Mouse (Mus musculus) midbrain, embryonic 16.5 days (tissue): ENCODE data around the gene Mab21l2. TPM values are rescaled to one million over a fixed set of nuclear protein-coding genes. Genes with fewer than 3 reads are reported as not detected.

Experiments
- ATAC-seq: fragments of 200-750 bp; cut with Nextera tagmentation; 2 replicates; pipeline ENCODE4 v1.8.0; 2017; ENCODE audit warnings: moderate TSS enrichment
- H3K27ac ChIP-seq: fragments of 300-500 bp; sonication (generic); 2 replicates; pipeline ENCODE4 v1.5.1; 2014; ENCODE audit warnings: mild to moderate bottlenecking, low read length, mixed read lengths
- H3K27me3 ChIP-seq: fragments of 300-500 bp; sonication (generic); 2 replicates; pipeline ENCODE4 v1.6.1; 2014; ENCODE audit warnings: low read depth, low read length, mixed read lengths; ENCODE audit not compliant: control insufficient read depth, insufficient read depth
- H3K36me3 ChIP-seq: fragments of 300-500 bp; sonication (generic); 2 replicates; pipeline ENCODE4 v1.6.1; 2014; ENCODE audit warnings: mild to moderate bottlenecking, low read length, moderate library complexity, mixed read lengths; ENCODE audit not compliant: control insufficient read depth, insufficient read depth
- H3K4me1 ChIP-seq: fragments of 300-500 bp; sonication (generic); 2 replicates; pipeline ENCODE4 v1.6.1; 2014; ENCODE audit warnings: mild to moderate bottlenecking, low read length, mixed read lengths; ENCODE audit not compliant: control insufficient read depth, insufficient read depth
- H3K4me2 ChIP-seq: fragments of 300-500 bp; sonication (generic); 2 replicates; pipeline ENCODE4 v1.6.1; 2014; ENCODE audit warnings: mild to moderate bottlenecking, low read length, mixed read lengths
- H3K4me3 ChIP-seq: fragments of 300-500 bp; sonication (generic); 2 replicates; pipeline ENCODE4 v1.5.1; 2014; ENCODE audit warnings: low read depth, mild to moderate bottlenecking, low read length, moderate library complexity, mixed read lengths
- H3K9ac ChIP-seq: fragments of 300-500 bp; sonication (generic); 2 replicates; pipeline ENCODE4 v1.6.1; 2014; ENCODE audit warnings: low read depth, low read length, mixed read lengths
- H3K9me3 ChIP-seq: fragments of 300-500 bp; sonication (generic); replicated peaks from 2 replicates; pipeline ENCODE4 v1.6.1; 2014; ENCODE audit warnings: mild to moderate bottlenecking, low read length, mixed read lengths; ENCODE audit not compliant: control insufficient read depth, poor library complexity, severe bottlenecking
- WGBS: fragments of 180-500 bp; shearing (Covaris S2); extraction: QIAGEN DNeasy Blood & Tissue Kit; methylation state at CpG from one replicate; pipeline ENCODE4 v1.1.7; 2014; 5-methylcytosine and 5-hydroxymethylcytosine counted together
- polyA plus RNA-seq: library from polyadenylated mRNA; unstranded; fragments of >200 nt; fragmentation: Nextera tagmentation; extraction: Ambion mirVana; gene quantifications from 2 replicates; pipeline ENCODE4 v1.2.1, GENCODE M21; 2015

Gene Mab21l2
- polyA plus RNA-seq, 1 experiment from 2014 or later: 67.8 TPM

DNA sequence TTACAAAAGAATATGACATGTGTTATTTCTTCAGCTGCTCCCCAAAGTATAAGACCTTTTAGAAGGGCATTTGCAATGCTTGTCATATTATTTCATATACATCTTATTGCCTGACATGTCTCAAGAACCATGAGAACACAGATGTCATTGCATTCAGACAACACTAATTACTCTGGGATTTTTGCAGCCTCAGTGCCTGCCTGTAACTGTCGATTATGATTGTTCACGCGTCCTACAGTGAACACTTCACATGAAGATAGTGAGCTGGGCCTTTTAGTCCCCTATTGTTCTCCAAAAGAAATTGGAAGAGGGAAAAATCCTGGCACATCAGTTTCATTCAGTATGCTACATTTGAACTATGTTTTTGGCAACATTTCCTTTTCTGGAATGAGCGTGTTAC, 11.2 kb upstream of the Mab21l2 start:
- Histone ChIP-seq H3K9ac (no peak overlapping the region), H3K4me2 (no peak overlapping the region), H3K9me3 (no peaks in the 10 kb centered on the region), H3K27ac (peak overlapping the region; percentile 47), H3K36me3 (no peaks in the 10 kb centered on the region), H3K4me1 (peaks cover 6% of the 10 kb centered on the region; the same call in 1 of the 2 replicates), H3K27me3 (no peaks in the 10 kb centered on the region; the same call in 1 of the 2 replicates), H3K4me3 (no peak overlapping the region)
- WGBS: 35% methylated on average over 4 of the region's 4 CpGs
- ATAC-seq: no peak

DNA sequence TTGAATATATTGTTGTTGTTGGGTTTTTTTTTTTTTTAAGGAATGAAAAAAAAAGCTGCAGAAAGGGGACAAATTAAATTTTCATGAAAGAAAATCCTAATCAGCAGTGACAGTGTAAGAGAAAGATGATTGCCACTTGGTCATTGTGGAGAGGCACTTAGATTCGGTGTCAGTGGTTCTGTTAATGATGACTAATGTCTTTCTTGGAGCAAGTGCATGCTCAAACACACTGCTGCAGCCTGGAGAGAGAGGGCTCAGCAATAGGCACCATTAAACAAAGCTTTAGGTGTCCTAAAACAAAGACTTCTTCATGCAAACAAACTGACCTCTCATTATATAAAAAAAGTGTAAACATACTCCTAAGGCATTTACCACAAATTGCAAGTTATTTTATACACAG, 10.5 kb upstream of the Mab21l2 start:
- WGBS: 22% methylated on average over 1 of the region's 1 CpGs
- no peaks in the 10 kb centered on the region for H3K36me3 ChIP-seq
- peaks cover 3% of the 10 kb centered on the region for H3K27me3 ChIP-seq
- no peak for ATAC-seq
- no peak overlapping the region for H3K9ac ChIP-seq
- H3K27ac ChIP-seq: no peak overlapping the region
- H3K4me3 ChIP-seq: no peak overlapping the region
- no peak overlapping the region for H3K4me2 ChIP-seq
- peaks cover 6% of the 10 kb centered on the region; the same call in 1 of the 2 replicates for H3K4me1 ChIP-seq
- H3K9me3 ChIP-seq: no peaks in the 10 kb centered on the region

DNA sequence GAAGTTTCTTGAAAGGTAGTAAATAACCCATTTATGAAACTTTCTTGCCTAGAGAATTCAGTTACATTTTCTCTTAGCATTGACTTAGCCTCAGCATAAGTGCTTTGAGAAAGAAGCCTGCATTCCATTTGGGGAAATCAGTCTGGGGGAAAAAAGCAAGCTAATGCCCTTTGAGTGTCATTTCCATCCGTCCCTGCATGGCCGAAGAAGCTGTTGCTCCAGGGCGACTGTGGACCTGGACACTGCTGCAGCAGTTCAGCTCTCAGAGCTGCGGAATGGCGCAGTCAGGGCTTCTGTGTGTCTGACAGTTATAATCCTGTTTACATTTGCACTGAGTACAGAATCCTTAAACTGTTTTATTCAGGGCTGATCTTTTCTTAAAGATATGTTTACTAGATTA, 3.7 kb upstream of the Mab21l2 start:
- Histone ChIP-seq H3K9ac (no peak overlapping the region), H3K27me3 (peaks cover 8% of the 10 kb centered on the region), H3K36me3 (no peaks in the 10 kb centered on the region), H3K9me3 (no peaks in the 10 kb centered on the region), H3K27ac (no peak overlapping the region; the same call in 1 of the 2 replicates), H3K4me2 (0 out of 2 replicates have a peak overlapping the region, but pooled peaks have one; percentile 3), H3K4me1 (peaks cover 2% of the 10 kb centered on the region; the same call in 1 of the 2 replicates), H3K4me3 (no peak overlapping the region)
- ATAC-seq: no peak
- 28% methylated on average over 5 of the region's 5 CpGs for WGBS

DNA sequence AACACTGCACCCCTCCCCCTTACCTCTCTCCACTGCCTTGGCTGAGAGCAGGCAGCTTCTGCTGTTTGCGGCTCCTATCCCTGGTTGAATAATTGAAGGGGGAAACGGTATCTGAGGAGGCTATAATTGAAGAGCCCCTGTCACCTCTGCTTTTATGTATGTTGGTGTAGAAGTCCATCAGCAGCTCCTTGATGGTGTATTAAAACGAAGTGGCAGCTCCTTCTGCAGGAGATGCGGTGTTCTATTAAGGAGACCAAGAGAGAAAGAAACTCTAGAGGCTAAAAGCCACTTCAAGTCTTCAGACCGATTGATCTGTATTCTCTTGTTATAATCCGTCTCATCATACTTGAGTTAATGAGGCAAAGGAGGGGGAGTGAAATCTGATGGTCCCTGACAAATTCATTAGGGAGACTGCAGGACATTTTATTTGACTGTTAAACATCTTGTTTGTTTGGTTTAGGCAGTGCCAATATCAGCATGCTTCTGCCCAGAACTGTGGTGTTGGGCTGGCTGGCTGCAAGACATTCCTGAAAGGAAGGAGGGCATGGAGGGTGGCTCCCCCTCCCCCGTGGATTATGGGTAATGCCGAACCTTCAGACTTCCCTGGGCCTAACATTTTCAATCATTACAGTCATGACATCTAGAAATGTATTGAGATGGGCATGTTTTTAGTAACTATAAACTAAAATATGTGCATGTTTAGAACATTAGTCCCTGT, 2.7 kb upstream of the Mab21l2 start:
- H3K4me3 ChIP-seq: no peak overlapping the region
- no peaks in the 10 kb centered on the region for H3K9me3 ChIP-seq
- H3K9ac ChIP-seq: no peak overlapping the region
- H3K27me3 ChIP-seq: peaks cover 8% of the 10 kb centered on the region
- peak overlapping the region; percentile 79 for H3K27ac ChIP-seq
- 12% methylated on average over 8 of the region's 8 CpGs for WGBS
- H3K4me1 ChIP-seq: peaks cover 4% of the 10 kb centered on the region; the same call in 1 of the 2 replicates
- H3K36me3 ChIP-seq: no peaks in the 10 kb centered on the region
- 0 out of 2 replicates have a peak, but pooled peaks have one; percentile 26 for ATAC-seq
- H3K4me2 ChIP-seq: peak overlapping the region; percentile 48

DNA sequence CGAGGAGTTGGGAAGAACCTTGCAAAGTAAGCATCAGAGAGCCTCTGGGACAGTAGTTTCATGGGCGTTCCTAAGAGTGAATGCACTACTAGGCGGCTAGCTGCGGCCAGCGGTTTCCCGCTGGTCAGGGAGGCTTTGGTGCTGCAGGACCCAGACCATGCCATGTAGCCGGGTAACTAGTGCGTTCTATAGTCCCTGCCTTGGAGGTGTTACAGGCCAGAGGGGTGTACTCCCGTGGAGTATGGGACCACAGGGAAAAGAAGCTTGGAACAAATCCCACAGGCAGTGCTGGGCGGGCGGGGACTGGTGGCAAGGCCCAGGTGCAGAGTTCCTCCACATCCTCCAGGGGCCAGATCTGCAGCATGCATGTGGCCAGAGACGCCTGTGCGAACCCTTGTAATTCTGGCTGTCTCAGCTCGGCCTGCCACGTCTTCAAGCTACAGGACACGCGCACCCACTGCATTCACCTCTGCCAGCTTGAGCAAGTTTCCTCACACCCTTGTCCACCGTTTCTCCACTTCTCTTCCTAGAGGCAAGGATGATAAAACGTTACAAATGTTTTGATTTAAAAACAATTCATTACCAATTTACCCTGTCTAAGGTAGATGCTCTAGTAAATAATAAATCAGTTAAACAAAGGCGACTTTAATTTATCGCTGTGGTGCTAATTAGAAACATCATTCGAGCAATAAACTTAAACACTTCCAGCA, 2.0 kb upstream of the Mab21l2 start:
- peaks cover 8% of the 10 kb centered on the region for H3K27me3 ChIP-seq
- H3K4me3 ChIP-seq: peak overlapping the region; percentile 21
- H3K9ac ChIP-seq: peak overlapping the region; percentile 57
- ATAC-seq: no peak
- H3K4me2 ChIP-seq: peak overlapping the region; percentile 48
- peaks cover 4% of the 10 kb centered on the region; the same call in 1 of the 2 replicates for H3K4me1 ChIP-seq
- 9% methylated on average over 22 of the region's 22 CpGs for WGBS
- no peaks in the 10 kb centered on the region for H3K36me3 ChIP-seq
- H3K27ac ChIP-seq: peak overlapping the region; percentile 79
- H3K9me3 ChIP-seq: no peaks in the 10 kb centered on the region

DNA sequence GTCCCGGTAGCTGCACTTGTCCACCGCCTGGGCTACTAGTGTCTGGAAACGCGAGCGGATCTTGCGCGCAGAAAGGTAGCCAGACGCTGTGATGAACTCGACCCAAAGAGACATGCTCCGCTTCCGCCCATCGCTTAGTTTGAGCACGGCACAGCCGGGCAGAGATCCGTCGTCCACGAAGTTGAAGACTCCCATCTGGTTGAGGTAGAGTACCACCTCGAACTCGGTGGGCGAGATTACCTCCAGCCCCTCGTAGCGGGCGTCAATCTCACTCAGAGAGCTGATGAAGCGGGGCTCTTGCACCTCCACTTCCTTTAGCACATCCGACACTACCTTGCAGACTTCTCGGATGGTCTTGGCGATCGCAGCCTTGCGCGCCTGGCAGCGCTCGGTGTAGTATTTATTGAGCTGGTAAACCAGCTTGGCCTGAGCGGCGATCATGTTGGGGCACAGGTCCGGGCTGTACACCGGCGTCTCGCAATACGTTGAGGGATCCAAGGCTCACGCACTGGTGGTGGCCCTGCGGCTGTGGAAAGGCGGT, 1.1 kb downstream of the Mab21l2 start:
- Histone ChIP-seq H3K4me2 (peak overlapping the region; percentile 74), H3K4me3 (peak overlapping the region; percentile 53), H3K27me3 (peaks cover 6% of the 10 kb centered on the region), H3K9ac (peak overlapping the region; percentile 81), H3K36me3 (no peaks in the 10 kb centered on the region), H3K4me1 (peaks cover 4% of the 10 kb centered on the region; the same call in 1 of the 2 replicates), H3K27ac (peak overlapping the region; percentile 90), H3K9me3 (no peaks in the 10 kb centered on the region)
- WGBS: 2% methylated on average over 42 of the region's 42 CpGs
- no peak for ATAC-seq

DNA sequence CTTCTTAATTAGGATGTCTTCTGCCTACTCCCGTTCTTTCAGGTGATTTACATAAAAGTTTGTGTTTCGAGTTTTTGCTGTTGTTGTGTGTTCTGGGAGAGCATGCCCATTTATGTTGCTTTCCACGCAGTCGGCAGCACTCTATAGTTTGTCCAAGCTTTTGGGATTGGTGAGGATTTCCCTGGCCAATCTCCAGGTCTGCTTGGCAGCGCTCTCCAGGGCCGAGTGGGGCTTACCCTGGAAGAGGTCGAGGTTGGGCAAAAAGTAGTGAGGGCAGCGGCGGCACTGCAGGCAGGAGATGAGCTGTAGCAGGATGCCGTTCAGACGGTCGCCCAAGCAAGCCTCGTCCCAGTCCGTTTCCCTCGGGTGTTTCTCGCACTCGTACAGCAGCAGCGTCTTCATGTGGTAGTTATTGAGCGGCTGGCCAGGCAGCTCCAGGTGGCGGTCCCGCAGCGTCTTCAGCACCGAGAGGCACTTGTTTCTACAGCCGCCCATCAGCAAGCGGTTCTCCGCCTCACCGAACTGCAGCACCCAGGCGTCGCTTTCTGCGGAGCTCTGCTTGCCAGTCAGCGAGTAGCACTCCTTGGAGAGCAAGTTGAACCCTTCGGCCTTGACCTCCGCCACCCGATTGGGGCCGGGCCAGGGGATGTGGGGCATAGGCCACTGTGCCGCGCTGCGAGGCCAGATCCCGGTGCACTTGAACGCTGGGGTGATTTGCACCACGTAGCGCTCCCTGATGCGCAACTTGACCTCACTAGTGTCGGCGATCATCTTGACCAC, 1.8 kb downstream of the Mab21l2 start:
- ATAC-seq: 0 out of 2 replicates have a peak, but pooled peaks have one; percentile 7
- WGBS: 1% methylated on average over 45 of the region's 45 CpGs
- Histone ChIP-seq H3K27ac (peak overlapping the region; percentile 90), H3K4me3 (peak overlapping the region; percentile 53), H3K27me3 (peaks cover 3% of the 10 kb centered on the region; the same call in 1 of the 2 replicates), H3K4me2 (peak overlapping the region; percentile 74), H3K9me3 (no peaks in the 10 kb centered on the region), H3K9ac (peak overlapping the region; percentile 81), H3K4me1 (peaks cover 4% of the 10 kb centered on the region; the same call in 1 of the 2 replicates), H3K36me3 (no peaks in the 10 kb centered on the region)

DNA sequence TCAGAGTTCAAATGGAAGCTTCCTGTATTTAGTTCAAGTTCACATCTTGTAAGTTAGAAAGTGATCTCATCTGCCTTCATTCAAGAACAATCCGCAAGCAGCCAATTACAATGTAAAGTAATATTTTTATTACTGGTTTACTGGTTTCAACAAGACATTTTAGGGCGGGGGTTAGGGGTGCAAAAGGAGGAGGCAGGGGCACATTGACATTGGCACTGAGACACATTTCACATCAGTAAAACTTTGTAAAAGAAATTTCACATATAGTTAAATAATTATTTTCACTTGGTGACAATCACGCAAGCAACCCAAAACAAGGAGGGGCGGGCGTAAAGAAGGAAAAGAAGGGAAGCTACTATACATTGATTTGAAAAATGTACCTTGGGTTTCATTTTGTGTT, 2.5 kb downstream of the Mab21l2 start:
- H3K9me3 ChIP-seq: no peaks in the 10 kb centered on the region
- no peak for ATAC-seq
- H3K36me3 ChIP-seq: no peaks in the 10 kb centered on the region
- peak overlapping the region; percentile 90 for H3K27ac ChIP-seq
- H3K9ac ChIP-seq: peak overlapping the region; percentile 81
- H3K4me2 ChIP-seq: peak overlapping the region; percentile 74
- peak overlapping the region; percentile 53 for H3K4me3 ChIP-seq
- H3K4me1 ChIP-seq: peaks cover 6% of the 10 kb centered on the region; the same call in 1 of the 2 replicates
- 17% methylated on average over 5 of the region's 5 CpGs for WGBS
- H3K27me3 ChIP-seq: peaks cover 3% of the 10 kb centered on the region; the same call in 1 of the 2 replicates
